Mouse (Mus musculus) ovary, adult 10 weeks (tissue): ENCODE measurements around the gene Olfr491. TPM values are rescaled to one million over a fixed set of nuclear protein-coding genes. Genes with fewer than 3 reads are reported as not detected.

Experiments used
- polyA plus RNA-seq: library from polyadenylated mRNA; stranded (reverse); fragments of 350-450 nt; fragmentation: Illumina TruSeq; extraction: RNeasy Lipid Tissue Mini Kit (QIAGEN cat#74804); gene quantifications from one replicate; pipeline ENCODE4 v1.2.3, GENCODE M21; 2014

Olfr491 gene
- not detected for polyA plus RNA-seq

DNA sequence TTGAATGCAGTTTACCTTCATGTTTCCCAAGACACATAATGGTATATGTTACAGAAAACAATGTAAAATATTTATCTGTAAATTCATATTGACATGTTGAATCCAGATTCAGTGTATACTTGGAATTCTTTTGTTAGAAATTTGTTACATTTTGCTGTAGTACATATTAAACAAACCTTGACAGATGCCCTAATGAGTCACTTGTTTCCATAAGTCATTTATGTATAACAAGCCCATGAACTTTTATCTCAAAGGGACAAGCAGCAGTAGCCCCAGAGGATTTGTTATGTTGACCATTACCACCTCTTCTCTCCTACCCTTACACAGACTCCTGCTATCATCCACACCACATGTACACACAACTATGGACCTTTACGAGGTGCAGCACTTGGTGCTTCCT lies at the start of gene Olfr491:
Gene Olfr491, plus strand, starts transcription at position 301 of the 400 bp plus-strand sequence.

DNA sequence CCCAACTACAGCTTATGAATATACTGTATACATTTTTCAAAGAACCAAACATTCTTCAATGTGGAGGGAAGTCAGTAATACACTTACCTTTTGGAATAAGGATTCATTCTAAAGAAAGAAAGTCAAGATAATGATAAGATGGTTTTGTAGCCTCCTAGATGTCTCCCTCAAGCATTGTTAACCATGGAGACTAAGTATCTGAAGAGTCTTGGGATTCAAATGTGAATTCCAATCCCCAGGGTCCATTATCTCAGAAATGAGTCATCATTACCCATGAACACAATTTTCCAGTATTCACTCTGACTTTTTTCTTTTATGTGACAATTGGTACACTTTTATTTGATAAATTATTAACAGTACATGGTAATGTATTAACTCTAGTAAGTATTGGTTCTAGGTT lies 24.4 kb upstream of the Olfr491 start, which contains the start of gene Olfr490:
Gene Olfr490, minus strand, starts transcription at position 101 of the 400 bp plus-strand sequence.

DNA sequence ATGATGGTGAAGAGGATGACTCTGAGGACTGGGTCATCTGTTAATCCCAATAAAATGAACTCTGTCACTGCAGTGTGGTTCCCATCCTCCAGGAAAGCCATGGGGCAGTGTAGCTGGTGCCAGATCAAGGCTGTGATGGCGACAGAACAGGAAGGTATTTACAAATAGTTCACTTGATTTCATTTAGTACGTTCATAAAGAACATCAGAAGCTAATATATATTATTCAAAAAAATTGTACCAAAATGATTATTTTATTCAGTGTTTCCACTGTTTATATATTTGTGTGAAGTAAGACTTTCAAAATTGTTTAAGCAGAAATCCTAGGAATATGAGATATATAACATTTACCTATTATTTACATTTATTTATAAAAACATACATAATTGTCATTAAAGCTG lies 10.3 kb downstream of the Olfr491 start, which contains the start of gene Olfr492:
Gene Olfr492, minus strand, starts transcription at position 101 of the 400 bp plus-strand sequence.

DNA sequence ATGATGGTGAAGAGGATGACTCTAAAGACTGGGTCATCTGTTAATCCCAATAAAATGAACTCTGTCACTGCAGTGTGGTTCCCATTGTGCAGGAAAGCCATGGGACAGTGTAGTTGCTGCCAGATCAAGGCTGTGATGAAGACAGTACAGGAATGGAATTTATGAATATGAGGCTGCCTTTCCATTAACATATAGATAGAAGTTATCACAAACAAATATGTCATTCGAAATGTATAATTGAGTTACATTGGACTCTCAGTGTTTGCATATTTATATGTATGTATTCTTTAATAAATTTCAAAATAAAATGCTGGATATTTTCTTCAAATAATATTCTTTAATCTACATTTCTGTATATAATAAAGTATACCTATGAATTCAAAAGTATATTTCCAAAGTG lies 33.6 kb downstream of the Olfr491 start, which contains the start of gene Olfr493:
Gene Olfr493, minus strand, starts transcription at position 101 of the 400 bp plus-strand sequence.

DNA sequence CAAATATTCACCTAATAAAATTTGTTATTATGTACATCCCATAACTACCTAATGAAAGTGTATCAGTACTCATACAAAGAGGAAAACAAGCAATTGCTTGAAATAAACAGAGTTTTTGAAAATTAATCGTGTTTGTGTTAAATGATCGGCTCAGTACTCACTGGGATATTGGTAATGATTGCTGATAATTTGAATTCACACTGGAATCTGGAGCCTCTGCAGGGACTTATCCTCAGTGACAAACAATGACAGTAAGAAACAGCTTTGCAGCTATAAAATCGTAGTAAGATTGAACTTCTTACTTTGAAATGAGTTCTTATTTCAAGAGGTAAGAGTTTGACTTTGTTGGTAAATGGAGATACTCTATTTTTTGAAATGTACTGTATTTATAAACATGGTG lies 51.8 kb downstream of the Olfr491 start, which contains the start of gene Olfr494:
Gene Olfr494, plus strand, starts transcription at position 301 of the 400 bp plus-strand sequence.

Other genes with a start within 250 kb of the Olfr491 start
- not detected for gene Olfr480, start 246.1 kb upstream of the Olfr491 start, polyA plus RNA-seq
- gene Olfr481, start 233.6 kb upstream of the Olfr491 start, polyA plus RNA-seq = not detected
- not detected for gene Olfr482, start 215.9 kb upstream of the Olfr491 start, polyA plus RNA-seq
- not detected for gene Olfr483, start 212.6 kb upstream of the Olfr491 start, polyA plus RNA-seq
- gene Olfr484, start 186.0 kb upstream of the Olfr491 start, polyA plus RNA-seq = not detected
- not detected for gene Olfr485, start 153.6 kb upstream of the Olfr491 start, polyA plus RNA-seq
- gene Olfr486, start 140.7 kb upstream of the Olfr491 start, polyA plus RNA-seq = not detected
- not detected for gene Olfr487, start 98.8 kb upstream of the Olfr491 start, polyA plus RNA-seq
- gene Olfr488, start 55.1 kb upstream of the Olfr491 start, polyA plus RNA-seq = not detected
- gene Olfr490, start 24.5 kb upstream of the Olfr491 start, polyA plus RNA-seq = not detected
- gene Olfr492, start 10.2 kb downstream of the Olfr491 start, polyA plus RNA-seq = not detected
- gene Olfr493, start 33.5 kb downstream of the Olfr491 start, polyA plus RNA-seq = not detected
- gene Olfr494, start 51.9 kb downstream of the Olfr491 start, polyA plus RNA-seq = not detected
- gene Olfr495, start 79.7 kb downstream of the Olfr491 start, polyA plus RNA-seq = not detected
- not detected for gene Olfr497, start 107.0 kb downstream of the Olfr491 start, polyA plus RNA-seq
- gene Olfr498, start 151.9 kb downstream of the Olfr491 start, polyA plus RNA-seq = not detected
- gene Olfr502, start 211.6 kb downstream of the Olfr491 start, polyA plus RNA-seq = not detected
- gene Olfr503, start 231.1 kb downstream of the Olfr491 start, polyA plus RNA-seq = not detected